Mouse (Mus musculus): ENCODE measurements around the gene Phactr4.
"Not testable (repeated sequence)": the region's sequence is repeated elsewhere in the genome, so short reads cannot be mapped to it uniquely, and the experiment has no call there.

The Phactr4 gene

GRCm38 (mm10) chr4:132421923-132422782 is at the start of gene Phactr4:
Gene Phactr4 (minus strand): TSS chr4:132422489.
- peak; percentile 90 for DNase-seq (ENCODE audit: low spot score)

- DNase-seq (ENCODE audit: low spot score): no peak
These were observed 47.6 kb upstream of the Phactr4 start for GRCm38 (mm10) chr4:132469873-132470272.

GRCm38 (mm10) chr4:132464255-132464613 is 41.9 kb upstream of the Phactr4 start:
- no peak for DNase-seq (ENCODE audit: low spot score)

- peak; percentile 77 for DNase-seq (ENCODE audit: low spot score)
These were observed 41.4 kb upstream of the Phactr4 start, which contains the start of gene Med18 for GRCm38 (mm10) chr4:132463430-132464254. Gene Med18 (minus strand): TSS chr4:132463921.

- DNase-seq (ENCODE audit: low spot score): no peak
These were observed 40.5 kb upstream of the Phactr4 start for GRCm38 (mm10) chr4:132462836-132463235.

GRCm38 (mm10) chr4:132460225-132460624 is 37.9 kb upstream of the Phactr4 start:
- DNase-seq (ENCODE audit: low spot score): no peak

GRCm38 (mm10) chr4:132455561-132455960 is 33.3 kb upstream of the Phactr4 start:
- no peak for DNase-seq (ENCODE audit: low spot score)

- no peak for DNase-seq (ENCODE audit: low spot score)
These were observed 32.9 kb upstream of the Phactr4 start for GRCm38 (mm10) chr4:132455146-132455545.

- DNase-seq (ENCODE audit: low spot score): no peak
These were observed 31.9 kb upstream of the Phactr4 start for GRCm38 (mm10) chr4:132454216-132454615.

GRCm38 (mm10) chr4:132449778-132450177 is 27.5 kb upstream of the Phactr4 start:
- no peak for DNase-seq (ENCODE audit: low spot score)

- no peak for DNase-seq (ENCODE audit: low spot score)
These were observed 23.8 kb upstream of the Phactr4 start for GRCm38 (mm10) chr4:132446105-132446504.

- DNase-seq (ENCODE audit: low spot score): no peak
These were observed 22.2 kb upstream of the Phactr4 start for GRCm38 (mm10) chr4:132444516-132444915.

GRCm38 (mm10) chr4:132437857-132438256 is 15.6 kb upstream of the Phactr4 start:
- DNase-seq (ENCODE audit: low spot score): no peak

- no peak for DNase-seq (ENCODE audit: low spot score)
These were observed 10.6 kb upstream of the Phactr4 start for GRCm38 (mm10) chr4:132432717-132433372.

- DNase-seq (ENCODE audit: low spot score): no peak
These were observed 5.8 kb upstream of the Phactr4 start for GRCm38 (mm10) chr4:132428022-132428542.

GRCm38 (mm10) chr4:132427493-132427892 is 5.2 kb upstream of the Phactr4 start:
- no peak for DNase-seq (ENCODE audit: low spot score)

GRCm38 (mm10) chr4:132426021-132426420 is 3.7 kb upstream of the Phactr4 start:
- DNase-seq (ENCODE audit: low spot score): no peak

- no peak for DNase-seq (ENCODE audit: low spot score)
These were observed 2.5 kb upstream of the Phactr4 start for GRCm38 (mm10) chr4:132424765-132425164.

- no peak for DNase-seq (ENCODE audit: low spot score)
These were observed 750 bp downstream of the Phactr4 start for GRCm38 (mm10) chr4:132421556-132421922.

GRCm38 (mm10) chr4:132420471-132420870 is 1.8 kb downstream of the Phactr4 start:
- DNase-seq (ENCODE audit: low spot score): no peak

GRCm38 (mm10) chr4:132415966-132416365 is 6.3 kb downstream of the Phactr4 start:
- DNase-seq (ENCODE audit: low spot score): no peak

GRCm38 (mm10) chr4:132413257-132413656 is 9.0 kb downstream of the Phactr4 start:
- DNase-seq (ENCODE audit: low spot score): not testable (repeated sequence)

All from ovary, postnatal 10 days (tissue).